Mouse (Mus musculus): ENCODE measurements around the gene Hoxb3. TPM values are rescaled to one million over a fixed set of nuclear protein-coding genes. Genes with fewer than 3 reads are reported as not detected.

The Hoxb3 gene
- total RNA-seq (2021) = not detected
- long read RNA-seq, experiment 1 = 0 reads
- long read RNA-seq, experiment 2 = 0 reads

- no peak within 1 kb of the TSS for H3K4me3 ChIP-seq
- no peak for DNase-seq (ENCODE audit: low spot score in 2 of 2)
- H3K27ac ChIP-seq = no peak within 1 kb of the TSS
- TF ChIP-seq CTCF (conservative IDR thresholded peaks at IDR 0.05) = no peak
Measured at GRCm38 (mm10) chr11:96323154-96323553, at the start of gene Hoxb3. Gene Hoxb3 (plus strand): TSS chr11:96323326.

GRCm38 (mm10) chr11:96274428-96274827 is 48.7 kb upstream of the Hoxb3 start:
- DNase-seq (ENCODE audit: low spot score in 2 of 2) = no peak
- Histone ChIP-seq H3K4me3 (no peak overlapping the region), H3K27ac (no peak overlapping the region)
- TF ChIP-seq CTCF (conservative IDR thresholded peaks at IDR 0.05) = no peak

DNA sequence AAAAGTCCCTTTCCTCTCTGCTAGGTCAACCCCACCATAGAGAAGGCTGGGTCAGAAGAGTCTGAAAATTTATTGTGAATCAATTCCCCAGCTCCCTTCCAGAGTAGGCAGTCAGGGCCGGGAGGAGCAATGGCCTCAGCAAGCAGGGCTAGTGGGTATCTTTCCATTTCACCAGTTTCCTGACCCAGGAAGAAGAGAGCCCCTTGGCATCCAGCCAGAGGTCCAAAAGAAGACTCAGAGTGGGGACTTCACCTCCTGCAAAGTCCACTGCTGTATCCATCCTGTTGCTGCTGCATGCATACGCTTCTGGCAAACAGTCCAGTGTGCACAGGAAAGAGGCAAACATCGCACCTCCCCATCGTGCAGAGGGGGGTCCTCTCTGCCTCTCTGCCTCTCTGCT is 47.2 kb upstream of the Hoxb3 start:
- Histone ChIP-seq H3K4me3 (no peak overlapping the region), H3K27ac (no peak overlapping the region)
- DNase-seq (ENCODE audit: low spot score in 2 of 2) = no peak
- no peak for TF ChIP-seq CTCF (conservative IDR thresholded peaks at IDR 0.05)

DNA sequence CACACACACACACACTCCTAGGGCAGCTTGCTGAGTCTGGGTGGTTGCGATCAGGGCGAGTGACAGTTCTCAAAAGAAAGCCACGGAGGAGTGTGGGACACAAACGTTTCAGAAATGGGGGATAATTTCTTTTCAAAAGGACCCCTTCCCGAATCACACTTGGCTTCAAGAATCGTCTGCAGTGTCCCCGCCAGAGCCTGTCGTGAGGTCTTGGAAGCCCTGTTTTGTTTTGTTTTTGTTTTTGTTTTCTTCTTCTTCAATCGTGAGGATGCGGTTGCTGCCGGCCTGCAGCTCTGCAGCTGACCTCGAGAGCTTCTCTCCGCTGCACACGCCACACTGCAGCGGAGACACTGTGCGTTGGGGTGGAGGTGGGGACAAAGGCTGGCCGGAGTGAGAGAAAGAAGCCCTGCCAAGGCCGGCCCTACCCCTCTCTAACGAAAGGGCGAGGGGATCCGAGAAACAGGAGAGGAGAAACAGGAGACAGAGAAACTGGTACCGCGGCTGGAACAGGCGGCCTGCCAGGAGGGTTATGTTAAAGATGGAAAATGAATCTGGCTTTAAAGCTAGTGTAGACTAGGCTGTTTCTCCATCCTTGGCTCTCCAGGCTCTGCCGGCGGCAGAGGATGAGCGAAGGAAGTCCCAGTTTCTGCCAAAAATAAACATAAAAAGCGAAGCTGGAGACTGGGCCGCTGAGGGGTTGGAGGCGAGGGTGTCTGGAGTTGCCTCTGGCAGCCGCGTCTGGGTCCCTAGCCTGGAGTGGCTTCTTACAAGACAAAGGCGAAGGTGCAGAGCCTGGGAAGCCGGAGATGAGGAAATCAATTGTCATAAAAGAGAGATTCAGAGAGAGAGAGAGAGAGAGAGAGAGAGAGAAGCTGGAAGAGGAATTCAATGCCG is 45.7 kb upstream of the Hoxb3 start:
- no peak overlapping the region for H3K4me3 ChIP-seq
- TF ChIP-seq CTCF (conservative IDR thresholded peaks at IDR 0.05) = no peak
- H3K27ac ChIP-seq = no peak overlapping the region
- DNase-seq (ENCODE audit: low spot score in 2 of 2) = no peak

DNA sequence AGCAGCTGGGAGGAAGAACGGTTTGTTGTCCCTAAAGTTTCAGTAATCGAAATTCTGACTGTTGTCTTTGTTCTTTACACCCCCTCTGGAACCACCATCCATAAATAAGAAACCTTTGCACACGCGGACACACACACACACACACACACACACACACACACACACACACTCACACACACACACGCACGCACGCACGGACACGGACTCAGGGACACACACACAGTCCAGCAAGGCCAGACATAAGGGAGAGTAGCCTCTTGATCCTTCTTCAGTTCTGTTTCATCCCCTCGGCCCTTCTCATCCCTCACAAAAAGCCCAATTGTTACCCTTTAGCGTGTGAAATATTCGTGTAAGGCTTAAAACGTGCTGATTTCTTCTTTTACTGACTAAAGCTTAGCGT is 44.8 kb upstream of the Hoxb3 start:
- no peak for TF ChIP-seq CTCF (conservative IDR thresholded peaks at IDR 0.05)
- DNase-seq (ENCODE audit: low spot score in 2 of 2) = no peak
- Histone ChIP-seq H3K4me3 (no peak overlapping the region), H3K27ac (no peak overlapping the region)

DNA sequence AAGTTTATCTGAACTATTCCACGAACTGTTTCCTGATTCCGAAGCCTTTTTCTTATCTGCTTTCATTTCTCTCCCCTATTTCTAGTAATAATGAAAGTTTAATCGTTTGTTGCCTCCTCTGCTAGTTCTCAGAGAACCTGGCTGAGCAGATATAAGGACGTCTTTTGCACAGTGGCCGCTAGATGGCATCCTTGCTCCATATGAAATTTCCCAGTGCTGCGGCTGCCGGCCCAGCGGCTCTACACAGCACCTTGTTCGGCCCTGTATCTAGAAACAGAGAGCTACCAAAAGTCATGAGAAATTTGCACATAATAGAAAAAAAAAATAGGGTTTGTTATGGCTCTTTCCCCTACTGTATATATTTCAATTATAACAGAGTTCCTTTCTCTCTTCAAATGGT is 44.4 kb upstream of the Hoxb3 start:
- Histone ChIP-seq H3K4me3 (no peak overlapping the region), H3K27ac (no peak overlapping the region)
- DNase-seq (ENCODE audit: low spot score in 2 of 2) = peak; percentile 80 to 90
- TF ChIP-seq CTCF (conservative IDR thresholded peaks at IDR 0.05) = peak; percentile 97

DNA sequence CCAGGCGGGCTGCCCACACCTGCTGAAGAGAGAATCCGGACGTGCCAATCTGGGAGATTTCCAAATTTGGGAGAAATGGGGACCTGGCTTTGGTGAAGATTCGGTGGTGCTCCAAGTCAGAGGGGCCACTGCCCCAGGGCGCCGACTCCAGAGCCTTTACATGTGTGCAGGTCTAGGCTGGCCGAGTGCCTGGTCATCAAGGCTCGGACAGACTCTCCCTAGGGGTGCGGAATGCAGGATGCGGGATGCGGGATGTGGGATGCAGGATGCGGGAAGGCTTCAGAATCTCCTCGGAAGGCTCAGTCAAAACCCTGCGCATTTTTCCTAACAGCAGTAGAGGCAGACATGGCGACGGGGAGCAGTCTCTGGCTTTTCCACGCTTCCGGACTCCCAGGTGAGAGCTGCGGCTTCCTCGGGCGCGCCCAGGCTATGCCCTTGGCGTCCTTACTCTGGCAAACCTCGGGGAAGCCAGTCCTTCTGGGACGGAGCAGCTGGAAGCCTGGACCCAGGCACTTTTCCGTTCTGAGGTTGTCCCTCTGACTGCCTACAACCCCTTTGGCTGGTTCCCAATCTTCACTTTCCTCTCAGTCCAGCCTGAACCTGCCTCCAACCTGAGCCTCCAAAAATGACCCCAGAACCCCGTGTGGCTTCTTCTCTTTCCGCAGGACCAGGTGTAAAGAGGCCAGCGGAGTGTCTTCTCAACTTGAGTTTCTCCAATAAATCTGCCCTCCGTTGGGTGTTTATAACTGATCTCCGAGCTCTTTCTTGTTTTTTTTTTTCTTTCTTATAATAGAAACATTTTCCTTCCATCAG is 43.5 kb upstream of the Hoxb3 start:
- no peak for DNase-seq (ENCODE audit: low spot score in 2 of 2)
- no peak overlapping the region for H3K27ac ChIP-seq
- no peak overlapping the region for H3K4me3 ChIP-seq
- TF ChIP-seq CTCF (conservative IDR thresholded peaks at IDR 0.05) = no peak

DNA sequence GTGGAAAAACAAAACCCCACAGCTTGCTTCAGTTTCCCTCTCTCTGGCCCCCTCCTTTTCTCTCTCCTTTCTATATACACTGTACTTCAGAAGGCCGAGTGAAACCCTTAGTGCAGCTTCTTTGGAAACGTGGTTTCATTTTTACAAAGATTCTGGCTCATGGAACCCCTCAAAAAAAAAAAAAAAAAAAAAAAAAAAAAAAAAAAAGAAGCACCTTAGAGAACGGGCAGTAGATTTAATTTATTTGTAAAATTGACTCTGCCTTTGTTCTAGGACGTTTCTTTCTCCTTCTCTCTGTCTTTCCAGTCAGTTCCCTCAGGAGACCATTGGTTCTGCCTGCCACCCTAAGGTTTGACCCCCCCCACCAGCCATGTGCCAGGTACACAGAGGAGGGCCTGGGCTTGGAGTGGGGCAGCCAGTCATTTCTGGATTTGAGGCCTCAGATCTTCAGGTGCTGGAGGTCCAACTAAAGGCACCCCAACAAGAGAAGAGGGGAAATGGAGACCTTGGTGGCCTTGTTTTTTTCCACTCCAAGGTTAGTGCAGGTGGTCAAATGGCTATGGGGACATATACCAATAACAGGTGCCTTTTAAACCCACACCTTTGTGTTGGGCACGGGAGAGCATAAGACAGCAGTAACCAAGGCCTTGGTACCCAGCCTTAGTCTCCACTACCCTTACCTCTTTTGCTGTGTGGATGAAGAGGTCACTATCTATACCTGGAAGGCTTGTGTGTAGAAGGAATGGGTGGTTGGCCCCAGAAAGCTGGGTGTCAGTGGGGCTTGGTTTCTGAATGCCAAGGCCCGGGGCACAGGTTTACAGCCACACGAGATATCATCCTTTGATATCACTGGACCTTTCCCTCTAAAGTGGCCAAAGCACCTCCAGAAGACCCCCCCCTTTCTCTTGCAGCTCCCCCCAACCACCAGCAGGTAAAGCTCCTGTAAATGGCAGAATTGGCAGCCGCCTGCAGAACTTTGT is 42.4 kb upstream of the Hoxb3 start:
- TF ChIP-seq CTCF (conservative IDR thresholded peaks at IDR 0.05) = no peak
- DNase-seq (ENCODE audit: low spot score in 2 of 2) = no peak
- no peak overlapping the region for H3K4me3 ChIP-seq
- H3K27ac ChIP-seq = no peak overlapping the region

DNA sequence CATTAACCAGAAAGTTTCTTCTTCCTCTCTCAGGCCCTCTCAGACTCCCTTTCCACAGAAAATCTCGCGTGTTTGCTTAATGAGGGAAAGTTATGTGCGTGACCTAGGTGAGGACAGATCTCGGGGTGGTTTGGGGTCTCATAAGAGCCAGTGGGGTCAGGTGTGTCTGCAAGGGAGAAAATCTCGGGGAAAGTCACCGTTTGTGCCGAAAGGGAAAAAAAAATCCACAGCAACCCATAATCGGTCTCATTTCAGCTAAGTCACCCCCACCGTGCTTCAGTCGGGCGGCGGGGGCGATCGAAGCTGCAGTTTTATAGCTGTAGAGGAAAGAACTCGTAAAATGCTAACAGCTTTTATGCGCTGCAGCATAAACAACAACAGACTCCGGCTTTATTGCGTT is 41.7 kb upstream of the Hoxb3 start:
- no peak for DNase-seq (ENCODE audit: low spot score in 2 of 2)
- no peak for TF ChIP-seq CTCF (conservative IDR thresholded peaks at IDR 0.05)
- no peak overlapping the region for H3K27ac ChIP-seq
- no peak overlapping the region for H3K4me3 ChIP-seq

GRCm38 (mm10) chr11:96281855-96282570 is 41.1 kb upstream of the Hoxb3 start, which contains the start of gene Hoxb8:
Gene Hoxb8 (plus strand): TSS chr11:96281905.
- no peak for DNase-seq (ENCODE audit: low spot score in 2 of 2)
- H3K27ac ChIP-seq = no peak within 1 kb of the TSS
- TF ChIP-seq CTCF (conservative IDR thresholded peaks at IDR 0.05) = no peak
- no peak within 1 kb of the TSS for H3K4me3 ChIP-seq

GRCm38 (mm10) chr11:96282795-96283430 is 40.2 kb upstream of the Hoxb3 start:
- TF ChIP-seq CTCF (conservative IDR thresholded peaks at IDR 0.05) = no peak
- DNase-seq (ENCODE audit: low spot score in 2 of 2) = no peak
- Histone ChIP-seq H3K4me3 (no peak overlapping the region), H3K27ac (no peak overlapping the region)

All from layer of hippocampus, adult 2 months (tissue).